Mouse (Mus musculus) ovary, postnatal 36 days (tissue): Measurements from ENCODE around the gene Nrip2.
"Not testable (repeated sequence)": the region's sequence is repeated elsewhere in the genome, so short reads cannot be mapped to it uniquely, and the experiment has no call there.

Source experiments
- DNase-seq: peaks from one replicate; pipeline ENCODE4 v3.0.0; 2022; ENCODE audit warnings: low spot score, mixed read lengths

Gene Nrip2

DNA sequence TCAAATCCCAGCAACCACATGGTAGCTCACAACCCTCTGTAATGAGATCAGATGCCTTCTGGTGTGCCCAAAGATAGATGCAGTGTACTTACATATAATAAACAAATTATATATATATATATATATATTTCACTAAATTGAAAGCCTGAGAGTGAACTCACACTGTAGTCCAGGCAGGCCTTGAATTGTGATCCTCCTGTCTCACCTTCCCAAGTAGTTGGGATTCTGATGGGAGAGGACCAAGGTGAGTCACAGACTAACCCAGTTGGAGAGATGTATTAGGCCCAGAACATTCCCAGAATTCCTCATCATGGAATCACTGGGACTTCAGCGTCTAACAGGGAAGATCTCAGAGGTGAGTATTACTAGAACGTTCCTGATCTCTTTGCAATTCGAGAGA is at the start of gene Nrip2:
Gene Nrip2, plus strand, starts transcription at position 301 of the 400 bp plus-strand sequence.
- DNase-seq = no peak

GRCm38 (mm10) chr6:128349711-128350110 is 49.4 kb upstream of the Nrip2 start:
- no peak for DNase-seq

DNA sequence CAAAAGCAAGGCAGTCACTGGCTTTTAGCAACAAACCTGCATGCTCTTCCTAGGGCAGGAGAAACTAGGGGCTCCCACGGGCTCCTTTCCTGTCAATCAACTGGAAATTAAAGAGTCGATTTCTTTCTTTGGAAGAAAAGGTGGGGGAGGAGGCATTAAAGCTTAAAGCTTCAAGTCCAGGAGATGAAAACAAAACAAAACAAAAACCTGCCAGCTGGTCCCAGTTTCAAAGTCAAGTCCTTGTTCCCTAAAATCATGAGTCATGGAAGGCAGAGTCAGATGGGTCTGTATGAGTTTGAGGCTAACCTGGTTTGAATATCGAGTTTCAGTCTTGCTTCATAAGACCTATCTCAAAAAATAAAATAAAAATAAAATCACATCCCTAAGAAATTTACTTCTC is 45.0 kb upstream of the Nrip2 start:
- no peak for DNase-seq

GRCm38 (mm10) chr6:128355201-128355681 is 43.9 kb upstream of the Nrip2 start:
- peak; percentile 60 for DNase-seq

- peak; percentile 95 for DNase-seq
These were observed 43.2 kb upstream of the Nrip2 start, which contains the start of gene Tulp3 for GRCm38 (mm10) chr6:128355726-128356416. TSS of gene Tulp3 (minus strand) at chr6:128355851.

GRCm38 (mm10) chr6:128358999-128359398 is 40.1 kb upstream of the Nrip2 start:
- DNase-seq = peak; percentile 57

DNA sequence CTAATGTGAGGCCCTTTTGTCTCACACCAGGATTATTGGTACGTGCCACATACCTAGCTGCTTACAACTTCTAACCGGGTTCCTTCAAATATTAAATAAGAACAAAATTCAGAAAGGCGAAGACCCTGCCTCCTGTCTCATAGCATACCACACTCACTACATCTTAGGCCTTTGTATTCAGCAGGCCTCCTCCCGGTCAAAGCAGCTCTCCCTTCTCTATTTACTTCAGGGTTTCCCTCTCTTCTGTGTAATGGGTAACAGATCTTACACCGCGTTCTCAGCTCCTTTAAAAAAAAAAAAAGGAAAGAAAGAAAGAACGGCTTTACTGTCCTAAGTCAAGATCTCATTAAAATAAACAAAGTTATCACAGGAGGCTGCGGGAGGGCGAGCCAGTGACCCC is 37.2 kb upstream of the Nrip2 start:
- DNase-seq = no peak

DNA sequence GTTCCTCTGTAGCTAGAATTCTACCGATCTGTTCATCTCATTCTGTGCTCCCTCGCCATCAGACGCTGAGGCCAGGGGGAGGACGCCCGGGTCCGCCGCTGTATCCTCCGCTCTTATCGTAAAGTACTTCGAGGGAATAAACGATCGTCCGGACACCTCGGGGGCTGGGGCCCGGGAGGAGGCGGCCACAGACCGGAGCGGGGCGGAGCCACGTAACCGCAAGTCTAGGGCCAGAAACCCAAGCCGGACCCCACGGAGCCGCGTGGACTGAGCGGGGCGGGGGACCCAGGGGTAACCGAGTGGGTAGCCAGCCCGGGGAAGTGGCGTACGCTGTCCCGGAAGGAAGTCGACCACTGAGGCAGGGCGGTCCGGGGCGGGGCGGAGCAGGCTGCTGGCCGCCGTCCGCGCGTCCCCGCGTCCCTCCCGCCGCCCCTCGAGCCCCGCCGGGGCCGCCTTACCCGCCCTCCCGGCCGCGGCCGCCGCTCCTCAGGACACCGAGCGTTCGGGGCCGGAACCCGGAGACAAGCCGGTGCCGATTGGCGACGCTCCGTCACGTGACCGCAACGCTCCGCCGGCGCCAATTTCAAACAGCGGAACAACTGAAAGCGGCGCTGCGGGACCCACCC is 36.6 kb upstream of the Nrip2 start, which contains the start of the genes Rhno1 and Foxm1:
Gene Rhno1, minus strand, starts transcription at position 531 of the 626 bp plus-strand sequence.
Gene Foxm1, plus strand, starts transcription at position 587 of the 626 bp plus-strand sequence.
- peak; percentile 86 for DNase-seq

DNA sequence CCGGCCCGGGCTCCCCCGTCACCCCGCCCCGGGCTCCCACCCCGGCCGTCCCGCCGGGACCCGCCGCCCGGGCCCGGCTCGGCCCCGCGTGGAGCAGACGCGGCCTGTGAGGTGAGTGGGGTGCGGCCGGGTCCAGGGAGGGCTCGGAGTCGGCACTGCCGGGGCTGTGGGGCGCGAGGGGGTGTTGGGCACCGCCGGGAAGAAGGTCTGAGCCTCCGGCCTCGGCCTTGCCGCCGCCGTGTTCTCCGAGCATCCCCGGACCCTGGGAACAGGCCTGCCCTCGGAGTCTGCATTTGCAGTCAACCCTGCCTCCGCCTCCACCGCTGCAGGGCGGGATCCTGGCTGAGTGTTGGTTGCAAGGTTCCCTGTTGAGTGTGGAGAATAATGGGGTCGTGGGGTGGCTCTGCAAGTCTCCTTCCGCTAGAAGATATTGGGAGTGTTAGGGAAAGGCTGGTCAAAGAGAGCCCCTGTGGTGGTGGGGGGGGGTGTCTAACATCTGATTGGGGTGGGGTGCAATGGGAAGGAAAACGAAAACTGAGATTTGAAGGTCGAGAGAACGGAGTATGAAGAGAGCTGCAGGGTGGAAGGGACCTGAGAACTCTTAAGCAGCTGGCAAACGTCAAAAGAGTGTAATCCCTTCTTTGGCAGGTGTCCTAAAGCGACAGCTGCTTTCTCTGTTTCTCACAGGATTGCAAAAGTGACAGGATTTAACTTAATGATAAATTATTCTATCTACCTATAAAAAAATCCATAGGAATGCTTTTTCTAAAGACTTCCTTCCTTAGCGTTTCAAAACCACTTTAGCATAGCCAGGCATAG is 35.9 kb upstream of the Nrip2 start:
- DNase-seq = no peak

- DNase-seq = no peak
These were observed 34.4 kb upstream of the Nrip2 start for GRCm38 (mm10) chr6:128364721-128365120.

DNA sequence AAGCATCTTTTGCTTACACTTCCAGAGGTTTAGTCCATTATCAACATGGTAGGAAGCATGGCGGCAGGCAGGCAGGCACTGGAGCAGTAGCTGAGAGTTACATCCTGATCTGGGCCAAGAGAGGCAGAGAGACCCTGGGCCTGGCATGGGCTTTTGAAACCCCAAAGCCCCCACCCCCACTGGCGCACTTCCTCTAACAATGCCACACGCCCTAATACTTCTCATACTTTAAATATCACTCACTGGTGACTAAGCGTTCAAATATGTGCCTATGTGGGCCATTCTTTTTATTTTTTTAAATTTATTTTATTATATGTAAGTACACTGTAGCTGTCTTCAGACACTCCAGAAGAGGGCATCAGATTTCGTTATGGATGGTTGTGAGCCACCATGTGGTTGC is 32.6 kb upstream of the Nrip2 start:
- no peak for DNase-seq

GRCm38 (mm10) chr6:128370040-128370439 is 29.1 kb upstream of the Nrip2 start:
- DNase-seq = no peak

DNA sequence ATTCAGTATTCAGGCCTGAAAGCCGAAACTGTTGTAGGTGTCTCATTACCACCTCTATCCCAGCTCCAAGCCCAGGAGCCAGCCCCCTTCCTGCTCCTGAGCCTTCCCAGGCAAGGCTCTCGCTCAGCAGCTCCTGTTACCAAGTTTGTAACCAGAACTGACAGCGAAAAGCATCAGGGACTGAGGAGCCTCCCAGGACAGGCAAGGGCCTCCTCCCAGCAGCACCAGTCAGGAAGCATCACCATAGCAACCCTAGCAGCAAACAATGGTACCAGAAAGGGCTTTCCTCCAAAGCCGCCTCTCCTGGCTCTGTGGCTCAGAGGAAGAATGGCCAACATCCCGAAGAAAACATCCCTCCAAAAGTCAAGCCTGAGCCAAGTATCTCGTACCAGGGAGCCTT is 23.9 kb upstream of the Nrip2 start, which contains the start of the genes Tex52 and Gm44596:
Gene Tex52, plus strand, starts transcription at position 265 of the 400 bp plus-strand sequence.
Gene Gm44596, plus strand, starts transcription at position 312 of the 400 bp plus-strand sequence.
- DNase-seq = no peak

DNA sequence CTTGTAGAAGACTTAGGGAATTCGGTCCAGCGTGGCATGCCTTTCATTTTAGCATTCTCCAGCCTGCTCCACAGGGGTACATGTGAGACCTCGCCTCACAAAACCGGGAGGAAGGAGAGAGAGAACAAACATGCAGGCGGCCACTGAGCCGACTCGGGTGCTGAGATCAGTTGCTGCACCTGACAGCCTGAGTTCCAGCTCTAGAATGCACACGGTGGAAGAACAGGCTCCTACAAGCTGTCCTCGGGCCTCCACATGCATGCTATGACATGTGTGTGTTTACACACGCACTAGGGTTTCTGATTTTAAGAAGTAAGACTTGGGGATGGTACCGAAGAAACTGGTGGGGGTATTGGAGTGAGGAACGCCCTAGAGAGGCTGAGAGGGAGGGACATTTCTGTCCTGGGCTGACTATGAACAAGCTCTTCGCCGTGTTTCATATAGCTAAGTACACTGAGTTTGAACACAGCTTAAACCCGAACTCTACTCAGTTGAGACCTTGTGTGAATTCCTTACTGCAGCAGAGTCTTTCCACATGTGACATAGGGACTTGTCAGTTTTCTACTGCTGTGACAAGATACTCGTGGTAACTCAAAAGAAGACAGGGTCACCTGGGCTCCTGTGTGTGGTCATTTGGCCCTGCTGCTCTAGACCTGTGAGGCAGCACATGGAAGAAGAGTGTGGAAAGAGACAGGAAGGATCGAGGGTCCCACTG is 22.6 kb upstream of the Nrip2 start:
- no peak for DNase-seq

- DNase-seq = no peak
These were observed 19.5 kb upstream of the Nrip2 start for GRCm38 (mm10) chr6:128379636-128380035.

- DNase-seq = not testable (repeated sequence)
These were observed 18.4 kb upstream of the Nrip2 start for GRCm38 (mm10) chr6:128380594-128381167.

GRCm38 (mm10) chr6:128381254-128381653 is 17.8 kb upstream of the Nrip2 start:
- no peak for DNase-seq

GRCm38 (mm10) chr6:128383752-128384151 is 15.3 kb upstream of the Nrip2 start:
- no peak for DNase-seq

GRCm38 (mm10) chr6:128385026-128385425 is 14.1 kb upstream of the Nrip2 start:
- DNase-seq = no peak

- DNase-seq = no peak
These were observed 9.9 kb upstream of the Nrip2 start for GRCm38 (mm10) chr6:128389185-128389584.

- no peak for DNase-seq
These were observed 8.4 kb upstream of the Nrip2 start for GRCm38 (mm10) chr6:128390683-128391082.
